Mouse (Mus musculus): ENCODE results near the gene Mien1.

DNA sequence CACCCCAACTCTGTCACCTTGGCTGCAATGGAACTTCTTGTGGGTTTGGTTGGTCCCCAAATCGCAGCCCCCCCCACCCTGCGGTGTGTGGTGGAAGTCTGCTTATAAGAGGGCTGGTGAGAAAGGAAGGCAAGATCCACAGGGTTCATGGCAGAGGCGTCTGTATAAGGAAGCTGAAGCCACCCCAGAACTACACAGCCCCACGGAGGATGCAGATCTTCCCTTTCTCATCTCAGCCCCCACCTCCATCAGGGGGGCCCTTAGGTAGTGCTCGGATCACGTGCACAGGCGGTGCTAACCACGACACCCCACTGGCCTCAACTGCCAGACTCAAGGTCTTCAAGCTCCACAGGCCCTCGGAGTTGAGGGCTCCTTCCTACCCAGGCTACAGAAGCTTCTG lies 25.1 kb upstream of the Mien1 start:
- TF ChIP-seq CTCF (IDR thresholded peaks at IDR 0.05; ENCODE audit: low read depth): no peak
- TF ChIP-seq EP300 (IDR thresholded peaks at IDR 0.05; ENCODE audit: low read depth): no peak

All from liver, postnatal 0 days (tissue).